Mouse (Mus musculus) frontal cortex, adult (tissue): ENCODE data around the gene Aff1.
A peak's percentile ranks its signal among the peaks of the same experiment; 100 is the strongest.

Source experiments
- ATAC-seq: cut with Nextera tagmentation; 2 replicates; pipeline ENCODE4 v1.9.2; 2017; ENCODE audit warnings: mild to moderate bottlenecking, moderate library complexity, mixed read lengths; ENCODE audit not compliant: low TSS enrichment

The Aff1 gene

DNA sequence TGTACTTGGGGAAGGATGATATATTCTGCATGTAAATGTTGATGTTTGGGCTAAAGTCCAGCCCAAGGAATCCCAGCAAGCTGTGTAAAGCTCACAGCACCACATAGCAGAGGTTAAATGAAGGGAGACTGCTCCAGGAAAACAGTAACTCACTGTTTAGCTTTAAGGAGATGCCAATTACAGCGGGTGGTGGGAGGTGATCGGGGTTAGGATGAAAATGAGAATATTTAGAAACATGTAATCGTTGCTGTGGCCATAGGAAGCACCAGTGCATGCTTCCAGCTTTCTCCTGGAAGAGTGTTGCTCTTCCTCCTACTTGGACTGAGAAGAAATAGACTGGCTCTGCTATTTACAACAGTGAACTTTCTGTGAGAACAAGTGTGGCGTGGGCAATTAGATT lies 80.1 kb downstream of the Aff1 start:
- ATAC-seq = peak; percentile 63

DNA sequence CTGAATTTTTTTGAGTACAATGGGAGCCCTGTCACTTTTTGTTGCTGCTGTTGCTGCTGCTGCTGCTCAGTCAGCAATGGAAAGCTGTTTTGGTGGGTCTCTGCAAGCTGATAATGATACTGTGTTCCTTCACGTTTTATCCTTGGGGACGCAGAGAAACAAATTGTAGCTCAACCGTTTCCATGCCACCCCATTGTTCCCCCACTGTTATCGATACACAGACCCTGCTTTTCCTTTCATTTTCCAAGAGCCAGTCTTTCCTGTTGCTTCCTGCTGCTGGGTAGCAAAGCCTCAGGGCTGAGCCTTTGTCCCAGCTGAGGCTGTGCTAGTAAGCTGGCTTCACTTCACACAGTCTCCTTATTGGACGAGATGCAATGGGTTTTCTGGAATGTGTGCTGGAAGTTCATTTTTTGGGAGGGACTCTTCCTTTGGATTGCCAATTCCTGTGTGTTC lies 81.0 kb downstream of the Aff1 start:
- ATAC-seq = no peak

DNA sequence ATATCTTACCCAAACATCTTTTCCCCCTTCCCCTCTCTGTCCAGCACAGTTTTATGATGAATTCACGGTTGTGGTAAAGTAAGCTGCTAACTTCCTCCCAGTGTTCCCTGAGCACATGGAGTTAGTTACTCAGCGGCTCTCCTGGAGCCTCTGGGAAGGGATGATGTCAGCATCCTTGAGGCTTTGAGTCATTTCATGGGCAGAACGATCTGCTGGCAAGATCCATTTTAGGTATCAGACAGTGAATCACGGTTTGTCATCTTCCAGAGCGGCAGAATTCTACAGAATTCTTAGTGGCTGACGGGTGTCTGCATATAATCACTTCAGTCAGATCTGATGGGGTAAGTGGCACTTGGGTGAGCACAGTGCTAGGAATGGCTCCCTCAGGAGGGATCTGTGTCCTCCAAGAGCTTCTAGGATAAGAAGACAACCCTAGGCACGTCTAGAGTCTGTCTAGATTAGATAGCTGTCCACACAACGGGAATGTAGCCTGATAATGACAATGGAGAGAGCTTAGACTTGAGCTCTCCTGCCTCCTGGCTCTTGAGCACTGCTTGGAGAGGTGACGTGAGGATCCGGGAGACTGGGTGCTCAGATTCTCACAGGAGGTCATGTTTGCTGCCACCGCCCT lies 82.6 kb downstream of the Aff1 start:
- ATAC-seq = peak; percentile 61

DNA sequence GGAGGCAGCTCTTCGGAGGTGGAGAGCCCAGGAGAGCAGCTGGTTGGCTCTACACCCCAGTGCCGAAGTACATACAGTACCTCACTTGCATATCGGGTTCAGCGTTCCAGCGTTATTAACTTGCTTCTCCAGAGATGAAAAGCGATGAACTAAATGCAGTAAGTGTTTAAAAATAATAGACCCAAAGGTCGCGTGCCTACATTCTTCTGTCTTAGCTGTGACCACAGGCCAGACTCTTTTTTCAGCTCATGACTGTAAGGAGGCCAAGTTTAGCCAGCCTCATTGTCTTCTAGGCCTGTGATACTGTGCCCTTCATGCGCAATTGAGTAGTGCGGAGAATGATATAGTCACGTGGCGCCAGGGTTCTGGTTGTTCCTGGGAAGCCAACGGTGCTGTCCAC lies 83.3 kb downstream of the Aff1 start:
- ATAC-seq = peak; percentile 2; the same call in 1 of the 2 replicates

DNA sequence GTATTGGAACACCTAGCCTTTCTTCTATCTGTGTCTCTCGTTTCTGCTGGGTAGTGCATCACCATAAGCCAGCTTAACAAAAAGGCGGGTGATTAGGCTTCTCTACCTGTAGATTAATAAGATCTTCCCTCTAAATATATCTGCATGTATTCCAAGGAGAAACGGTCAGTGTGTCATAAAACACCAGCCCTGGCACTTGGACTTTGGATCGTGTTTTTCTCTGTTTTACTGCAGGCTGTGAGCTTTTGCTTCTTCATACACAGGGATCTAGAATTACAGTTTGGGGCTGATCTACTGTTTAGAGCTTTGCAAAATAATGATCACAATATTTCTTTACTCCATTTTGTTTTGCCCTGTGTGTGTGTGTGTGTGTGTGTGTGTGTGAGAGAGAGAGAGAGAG lies 84.7 kb downstream of the Aff1 start:
- ATAC-seq = no peak

DNA sequence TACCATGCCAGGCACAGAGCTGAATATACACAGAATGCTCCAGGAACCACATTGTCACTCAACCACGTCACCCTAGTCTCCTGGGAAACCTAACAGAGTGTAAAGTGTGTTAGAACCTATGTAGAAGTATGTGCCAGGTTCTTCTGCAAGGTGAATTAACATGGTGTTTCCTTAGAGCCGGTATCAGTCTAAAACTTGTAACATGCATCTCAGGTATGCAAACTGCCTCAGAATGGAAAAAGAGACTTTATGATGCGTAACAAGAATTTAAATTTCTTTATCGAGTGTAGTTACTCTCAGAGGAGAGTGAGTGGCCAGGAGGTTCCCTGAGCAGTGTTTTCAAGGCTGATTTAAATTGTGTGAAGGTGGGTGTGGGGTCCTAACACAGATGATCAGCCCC lies 85.3 kb downstream of the Aff1 start:
- ATAC-seq = no peak

DNA sequence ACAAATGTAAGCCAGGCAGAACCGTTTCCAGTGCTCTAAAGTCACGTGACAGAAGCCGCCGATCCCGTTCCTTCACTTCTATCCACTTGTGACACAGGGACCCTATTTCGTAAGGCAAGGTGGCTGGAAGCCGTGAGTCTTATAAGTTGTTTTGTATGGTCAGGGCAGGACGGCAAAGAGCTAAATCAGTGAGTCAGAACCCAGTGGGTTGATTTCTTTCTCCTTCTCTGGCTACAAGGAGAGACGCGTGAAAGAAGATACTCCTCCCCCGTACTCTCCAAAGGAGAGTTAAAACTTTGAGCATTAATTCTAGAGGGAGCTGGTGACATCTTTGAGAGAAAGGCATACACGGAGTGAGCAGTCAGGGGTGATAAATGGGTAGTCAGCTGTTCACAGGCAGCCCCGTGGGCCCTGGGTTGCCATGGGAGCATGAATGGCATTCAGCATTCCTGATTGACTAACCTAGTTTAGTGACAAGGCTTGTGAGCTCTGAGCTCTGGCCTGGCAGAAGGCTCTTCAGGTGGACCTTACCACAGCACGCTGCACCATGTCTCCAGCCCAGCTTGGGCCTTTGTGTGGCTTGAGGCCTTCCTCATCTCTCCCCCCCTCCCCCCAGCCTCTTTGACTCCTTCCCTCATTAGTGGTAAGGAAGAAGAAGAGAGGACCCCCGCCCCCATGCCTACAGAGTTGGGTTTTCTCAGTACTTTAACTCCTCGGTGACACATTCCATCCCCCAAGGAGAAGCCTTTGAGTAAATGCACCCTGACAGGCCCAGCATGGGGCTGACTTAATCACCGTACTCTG lies 86.3 kb downstream of the Aff1 start:
- peak; percentile 66 for ATAC-seq

DNA sequence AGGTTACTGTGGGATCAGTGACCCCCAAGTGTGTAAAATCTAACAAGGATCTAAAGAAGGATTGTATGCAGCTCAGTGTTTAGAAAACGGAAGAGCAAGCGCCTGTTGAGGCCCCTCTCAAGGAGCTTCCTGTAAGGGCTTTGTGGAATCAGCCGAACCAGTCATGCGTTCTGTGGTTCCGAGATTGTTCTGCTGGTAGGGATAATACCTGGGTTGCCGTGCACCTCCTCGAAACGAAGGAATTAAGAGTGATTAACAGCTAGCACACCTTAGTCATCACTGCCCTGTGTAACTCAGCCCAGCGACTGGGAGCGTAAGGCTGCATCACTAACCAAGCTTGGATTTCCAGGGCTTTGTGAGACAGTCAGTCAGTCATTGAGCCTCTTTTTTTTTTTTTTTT lies 87.7 kb downstream of the Aff1 start:
- ATAC-seq = no peak

DNA sequence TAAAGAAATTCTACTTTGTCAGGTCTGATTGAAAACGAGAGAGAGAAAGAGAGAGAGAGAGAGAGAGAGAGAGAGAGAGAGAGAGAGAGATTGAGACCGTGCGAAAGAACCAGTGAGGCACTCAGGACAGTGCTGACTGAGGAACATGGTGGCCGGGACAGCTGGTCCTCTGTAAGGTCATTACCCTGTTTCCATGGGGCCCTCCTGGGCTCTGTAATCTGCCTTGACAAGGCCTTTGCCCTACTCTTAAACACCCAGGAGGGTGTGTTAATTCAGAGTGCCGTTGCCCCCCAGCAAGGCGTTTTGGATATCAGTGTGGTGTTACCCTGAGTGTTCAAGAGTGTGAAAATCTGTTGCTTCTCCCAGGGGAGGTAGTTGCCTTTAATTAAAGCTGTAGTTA lies 88.1 kb downstream of the Aff1 start:
- no peak for ATAC-seq

DNA sequence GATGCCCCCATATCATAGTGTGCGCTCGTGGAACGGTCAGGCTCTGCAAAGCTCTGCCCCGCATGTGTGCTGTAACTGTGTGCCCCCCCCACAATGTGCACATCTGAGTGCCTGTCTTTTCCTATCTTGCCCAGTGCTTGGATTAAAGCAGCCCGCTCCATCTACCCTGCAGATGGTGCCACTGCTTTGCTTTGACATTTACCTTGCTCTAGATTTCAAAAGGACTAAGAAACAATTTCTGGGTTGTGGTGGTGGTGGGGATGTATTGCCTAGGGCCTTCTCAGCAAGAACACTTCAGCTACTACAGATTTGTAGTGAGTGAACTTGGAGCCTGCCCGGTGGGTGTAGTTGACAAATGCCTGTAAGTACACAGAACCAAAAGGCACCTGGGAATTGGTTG lies 88.7 kb downstream of the Aff1 start:
- ATAC-seq = no peak

DNA sequence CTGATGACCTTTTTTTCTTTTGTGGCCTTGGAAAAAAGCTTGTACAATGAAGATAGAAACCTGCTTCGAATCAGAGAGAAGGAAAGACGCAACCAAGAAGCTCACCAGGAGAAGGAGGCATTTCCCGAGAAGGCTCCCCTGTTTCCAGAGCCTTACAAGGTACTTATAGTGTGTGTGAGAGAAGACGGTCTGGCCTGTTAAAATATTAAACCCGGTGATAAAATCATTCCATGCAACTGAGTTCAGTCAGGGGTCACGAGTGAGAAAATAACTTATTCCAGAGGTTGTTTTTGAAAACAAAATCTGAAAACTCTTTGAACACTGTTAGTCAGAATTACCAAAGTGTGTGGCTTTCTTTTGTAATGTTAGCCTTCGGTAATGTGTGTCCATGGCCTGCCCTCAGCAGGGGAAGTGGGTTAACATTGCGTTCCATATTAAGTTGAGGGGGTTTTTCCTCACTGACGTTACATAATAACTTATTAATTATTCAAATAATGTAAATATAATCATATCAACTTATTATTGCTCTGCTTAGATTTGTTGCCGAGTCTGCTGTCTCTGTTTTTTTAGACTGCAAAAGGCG lies 91.0 kb downstream of the Aff1 start:
- no peak for ATAC-seq

DNA sequence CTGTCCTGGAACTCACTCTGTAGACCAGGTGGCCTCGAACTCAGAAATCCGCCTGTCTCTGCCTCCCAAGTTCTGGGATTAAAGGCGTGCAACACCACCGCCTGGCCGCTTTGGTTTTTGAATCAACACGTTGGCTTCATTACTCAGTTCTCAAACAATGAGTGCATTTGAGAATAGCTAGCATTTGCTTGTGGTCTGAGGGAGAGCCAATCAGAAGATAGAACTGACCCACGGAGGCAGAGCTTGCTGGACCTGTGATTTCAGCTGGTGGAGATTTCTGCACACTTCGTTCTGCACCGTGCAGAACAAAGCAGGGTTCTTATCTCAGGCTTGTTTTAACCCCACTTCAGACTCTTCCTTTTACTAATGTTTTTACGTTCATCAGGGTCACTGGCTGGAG lies 93.9 kb downstream of the Aff1 start:
- no peak for ATAC-seq

DNA sequence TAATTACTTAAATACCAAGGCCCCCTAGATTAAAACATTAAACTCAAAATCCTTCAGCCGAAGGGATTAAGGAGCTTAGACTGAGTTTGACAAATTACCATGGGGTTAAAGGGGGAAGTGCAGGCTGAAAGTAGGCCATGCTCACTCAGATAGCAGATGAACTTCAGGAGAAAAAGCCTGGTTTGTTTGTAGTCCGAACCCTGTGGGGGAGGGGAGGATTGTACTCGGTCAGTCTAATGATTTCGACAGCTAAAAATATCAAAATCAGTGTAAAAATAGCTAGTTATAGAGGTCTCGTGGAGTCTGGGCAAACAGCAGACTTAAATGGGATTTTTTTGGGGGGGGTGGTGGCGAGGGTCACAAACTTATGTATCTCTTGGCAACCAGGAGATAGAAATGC lies 96.3 kb downstream of the Aff1 start:
- no peak for ATAC-seq

DNA sequence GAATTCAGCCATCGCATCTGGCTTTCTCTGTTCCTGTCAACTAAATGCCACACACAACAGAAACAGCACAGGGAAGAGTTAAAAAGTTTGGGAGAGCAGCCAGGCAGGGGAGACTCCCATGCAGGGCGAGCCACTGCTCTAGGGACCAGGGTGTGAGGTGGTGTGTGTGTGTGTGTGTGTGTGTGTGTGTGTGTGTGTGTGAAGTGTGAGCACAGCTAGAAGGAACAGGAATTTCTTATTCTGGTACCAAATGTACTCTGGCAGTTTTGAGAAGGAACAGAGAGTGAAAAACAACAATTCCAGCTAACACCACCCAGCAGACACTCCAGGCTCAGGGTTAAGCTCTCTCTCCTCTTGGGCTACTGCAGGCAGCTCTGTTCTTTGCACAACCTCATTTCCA lies 96.8 kb downstream of the Aff1 start:
- peak; percentile 61 for ATAC-seq

DNA sequence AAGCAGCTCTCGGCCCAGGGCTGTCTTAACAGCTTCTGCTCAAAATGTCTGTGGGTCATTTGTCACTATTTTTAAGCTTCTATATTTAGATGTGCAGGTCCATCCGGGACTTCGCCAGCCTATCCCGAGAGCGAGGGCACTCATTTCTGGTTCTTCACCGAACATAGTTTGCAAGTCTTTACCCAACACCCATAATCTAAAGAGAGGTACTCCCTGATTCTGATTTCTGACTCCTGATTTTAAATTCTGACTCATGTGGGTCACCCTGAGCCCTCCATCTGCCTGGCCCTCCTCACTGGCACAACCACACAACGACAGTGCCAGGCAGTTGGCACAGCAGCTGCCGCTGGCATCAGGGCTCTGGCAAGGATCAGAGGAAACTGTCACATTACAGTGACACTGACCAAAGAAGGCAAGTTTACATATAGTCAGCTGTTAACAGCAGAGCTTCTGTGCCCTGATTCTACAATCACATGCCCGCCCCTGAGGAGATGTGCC lies 97.5 kb downstream of the Aff1 start:
- ATAC-seq = peak; percentile 89

DNA sequence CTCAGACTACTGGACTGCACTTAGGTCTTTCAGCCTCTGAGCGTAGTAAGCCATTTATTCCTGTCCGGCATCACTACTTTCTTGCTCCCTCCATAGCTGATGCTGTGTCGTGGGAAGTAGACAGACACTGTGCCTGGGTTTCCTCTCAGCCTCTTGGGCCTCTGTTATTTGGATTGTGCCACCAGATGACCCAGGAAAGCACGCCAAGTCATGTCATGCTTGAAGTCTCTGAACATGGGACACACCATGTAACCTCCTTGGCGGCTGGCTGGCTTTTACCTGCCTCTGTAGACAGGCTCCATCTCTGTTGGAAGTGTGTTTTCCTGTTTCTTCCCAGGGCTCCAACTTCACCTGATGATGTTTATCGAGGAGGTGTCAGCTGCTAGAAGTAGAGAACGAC lies 99.6 kb downstream of the Aff1 start:
- no peak for ATAC-seq

DNA sequence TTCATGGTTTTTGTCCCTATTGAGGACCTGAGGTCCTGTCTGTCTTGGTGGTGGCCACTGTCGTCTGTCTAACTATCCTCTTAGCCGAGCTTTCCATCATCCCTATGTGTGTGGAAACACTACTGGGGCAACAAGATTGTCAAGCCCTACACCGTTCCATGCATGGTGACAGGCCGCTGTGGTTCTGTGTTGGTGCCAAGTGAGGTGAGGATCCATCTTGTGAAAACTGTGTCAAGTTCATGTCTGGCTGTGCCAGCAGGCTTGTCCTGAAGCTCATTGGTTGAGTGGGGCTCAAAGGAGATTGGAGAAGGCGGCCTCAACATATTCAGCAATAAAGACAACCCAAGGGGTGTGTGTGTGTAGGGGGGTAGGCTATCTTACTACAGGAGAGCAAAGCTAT lies 102.9 kb downstream of the Aff1 start:
- no peak for ATAC-seq

DNA sequence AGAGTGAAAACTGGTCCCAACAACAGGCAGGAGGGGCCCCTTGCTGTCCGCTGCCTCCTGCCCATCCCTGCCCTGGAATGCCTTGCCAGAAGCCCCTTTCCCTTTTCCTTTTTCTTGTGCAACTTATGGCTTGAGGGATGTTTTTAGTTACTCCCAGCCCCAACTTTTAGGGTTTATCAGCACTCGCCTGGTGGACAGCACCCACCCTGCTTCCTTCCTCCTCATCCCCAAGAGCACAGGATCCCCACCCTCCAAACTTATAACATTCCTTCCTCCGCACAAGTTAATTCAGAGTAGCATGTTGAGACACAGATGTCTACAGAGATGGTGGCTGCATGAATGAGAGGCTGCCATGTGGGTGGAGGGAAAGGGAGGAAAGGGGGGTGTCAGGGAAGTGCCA lies 103.9 kb downstream of the Aff1 start:
- no peak for ATAC-seq

DNA sequence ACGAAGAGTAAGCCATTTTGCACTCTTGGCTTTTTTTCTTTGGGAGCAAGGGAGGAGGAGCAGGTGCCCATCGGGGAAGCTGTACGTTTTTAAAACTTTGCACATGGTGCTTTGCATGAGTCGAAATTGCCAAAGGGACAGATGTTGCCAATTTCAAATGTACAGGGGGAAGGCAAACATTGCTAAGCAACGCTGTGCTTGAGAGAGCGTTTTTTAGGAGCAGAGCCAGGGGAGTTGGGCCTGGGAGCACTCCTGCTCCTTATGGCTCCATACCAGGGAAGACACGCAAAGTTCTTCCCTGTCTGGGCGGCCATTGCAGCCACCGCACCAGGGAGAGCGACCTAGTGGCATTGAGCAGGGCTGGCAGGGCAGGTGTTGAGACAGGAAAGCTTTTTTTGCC lies 105.6 kb downstream of the Aff1 start:
- ATAC-seq = peak; percentile 86

DNA sequence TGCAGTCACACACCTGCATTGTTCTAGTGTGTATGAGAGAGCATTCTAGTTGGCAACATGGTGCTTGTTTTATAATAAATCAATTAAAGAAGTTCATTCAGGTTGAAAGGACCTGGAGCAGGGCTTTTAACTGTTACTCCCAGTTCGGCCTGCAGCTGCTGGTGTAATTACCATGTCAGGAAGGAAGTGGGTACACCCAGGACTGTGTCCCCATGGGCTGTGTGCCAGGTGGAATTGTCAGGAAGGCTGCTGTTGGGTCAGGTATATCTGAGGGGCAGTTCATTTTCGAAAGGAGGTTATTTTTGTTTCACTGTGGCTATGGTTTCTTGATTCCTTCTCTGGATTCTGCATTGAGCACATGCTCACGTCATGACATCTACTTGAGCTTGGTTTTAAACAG lies 107.3 kb downstream of the Aff1 start:
- ATAC-seq = no peak

DNA sequence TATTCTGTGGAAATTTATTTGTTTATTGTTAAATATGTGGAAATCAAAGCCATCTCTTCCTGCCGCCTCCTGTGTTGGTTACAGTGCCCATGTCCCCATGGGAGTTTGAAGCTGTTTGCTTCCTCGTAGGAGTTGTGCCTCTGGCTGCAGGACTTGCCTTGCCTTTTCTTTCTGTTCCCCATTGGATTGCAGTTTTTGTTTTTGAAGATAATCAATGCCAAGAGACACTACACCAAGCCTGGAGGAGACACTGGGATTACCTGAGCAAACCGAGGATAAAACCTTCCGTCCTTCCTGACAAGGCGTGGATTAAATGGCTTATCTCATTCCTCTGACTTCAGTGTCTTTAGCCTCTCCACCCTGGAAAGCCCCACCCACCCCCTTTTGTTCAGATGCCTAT lies 107.8 kb downstream of the Aff1 start:
- no peak for ATAC-seq

DNA sequence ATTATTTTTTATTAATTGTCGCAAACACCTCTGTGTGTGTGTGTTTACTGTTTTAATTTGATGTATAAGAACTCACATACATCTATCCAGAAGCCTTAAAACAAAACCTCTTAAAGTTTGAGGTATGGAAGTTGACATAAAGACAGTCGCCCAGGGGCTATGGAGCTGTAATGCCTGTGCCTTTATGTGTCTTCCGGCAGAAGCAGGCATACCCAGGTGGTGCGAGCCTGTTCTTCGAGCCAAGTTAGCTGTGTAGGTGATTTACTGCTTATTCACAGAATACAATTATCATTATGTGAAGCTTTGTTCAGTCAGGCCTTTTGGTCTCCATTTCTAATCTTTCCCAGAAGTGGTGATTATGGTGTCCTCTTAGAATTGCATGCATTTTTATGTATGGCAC lies 111.2 kb downstream of the Aff1 start:
- ATAC-seq = no peak
